Mouse (Mus musculus): ENCODE results near the gene Jagn1.

Gene Jagn1

DNA sequence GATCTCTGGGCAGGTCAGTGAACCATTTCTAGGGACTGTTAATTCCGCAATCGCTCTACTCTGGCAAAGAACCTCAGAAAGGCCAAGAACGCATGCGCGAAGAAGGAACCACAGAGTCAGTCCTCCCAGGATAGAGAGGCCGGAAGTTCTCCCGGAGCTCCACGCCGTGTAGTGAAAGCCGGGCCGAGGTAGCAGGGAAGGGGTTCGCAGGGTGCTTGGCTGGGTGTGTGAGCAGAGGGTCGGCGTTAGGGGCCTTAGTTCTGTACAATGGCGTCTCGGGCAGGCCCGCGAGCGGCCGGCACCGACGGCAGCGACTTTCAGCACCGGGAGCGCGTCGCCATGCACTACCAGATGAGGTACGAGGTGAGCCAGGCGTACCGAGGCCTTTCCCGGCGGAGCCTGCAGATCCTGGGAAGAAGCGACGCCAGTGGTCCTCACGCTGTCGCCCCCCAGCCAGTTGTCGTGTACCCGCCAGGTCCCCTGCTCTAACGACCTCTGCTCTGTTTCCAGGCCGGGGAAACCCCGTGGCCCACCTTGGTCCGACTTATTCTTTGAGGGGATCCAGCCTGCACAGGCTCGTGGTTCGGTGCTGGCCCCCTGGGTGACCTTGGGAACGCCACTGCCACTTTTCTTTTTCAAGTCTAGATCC, at the start of gene Jagn1:
Gene Jagn1 (plus strand): TSS at position 128 of the 649 bp plus-strand sequence.
- DNase-seq = peak; percentile 85

DNA sequence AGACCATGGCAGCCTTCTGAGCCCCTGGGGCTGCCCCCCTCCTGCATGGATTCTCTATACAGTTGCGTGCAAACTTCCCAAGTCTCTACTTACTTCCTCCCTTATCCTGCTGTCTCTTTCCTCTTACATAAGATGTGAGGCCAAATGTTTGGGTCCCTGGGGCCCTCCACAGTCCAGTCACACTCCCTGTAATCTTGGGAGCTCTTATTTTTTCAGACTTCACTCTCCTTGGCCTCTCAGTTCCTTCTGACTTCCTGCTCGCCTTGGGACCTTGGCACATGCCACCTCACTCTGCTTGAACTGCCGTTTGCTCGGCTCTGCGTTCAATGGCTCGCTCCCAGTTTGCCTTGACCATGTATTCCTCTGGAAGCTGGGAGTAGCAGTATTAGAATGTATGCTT, 48.4 kb upstream of the Jagn1 start:
- DNase-seq = no peak

DNA sequence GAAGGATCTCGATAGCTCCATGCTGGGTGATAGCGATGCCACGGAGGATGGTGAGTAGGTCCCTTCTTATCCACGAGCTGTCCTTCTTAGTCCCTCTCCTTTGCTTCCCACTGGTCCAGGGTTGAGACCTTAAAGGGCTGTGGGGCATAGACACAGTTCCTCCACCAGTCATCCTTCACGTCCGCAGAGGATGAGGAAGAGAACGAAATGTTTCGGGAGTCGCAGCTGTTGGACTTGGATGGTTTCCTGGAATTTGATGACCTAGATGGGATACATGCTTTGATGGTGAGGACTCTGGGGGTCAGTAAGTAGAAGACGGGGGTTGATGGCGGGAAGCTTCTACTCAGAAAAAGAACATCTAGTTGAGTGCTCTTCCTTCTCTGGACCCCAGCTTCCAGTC, 47.6 kb upstream of the Jagn1 start:
- no peak for DNase-seq

DNA sequence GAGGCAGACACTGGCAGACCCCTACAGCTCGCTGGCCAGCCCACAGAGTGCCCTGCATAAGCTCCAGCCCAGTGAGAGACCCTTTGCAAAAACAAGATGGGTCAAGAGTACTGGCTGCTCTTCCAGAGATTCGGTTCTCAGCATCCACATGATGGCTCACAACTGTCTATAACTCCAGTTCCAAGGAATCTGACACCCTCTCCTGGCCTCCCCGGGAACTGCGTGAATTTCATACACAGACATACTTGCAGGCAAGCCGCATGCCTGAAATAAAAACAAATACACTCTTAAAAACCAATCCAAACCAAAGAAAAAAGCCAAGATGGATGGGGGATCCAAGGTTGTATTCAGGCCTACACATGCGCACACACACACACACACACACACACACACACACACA, 46.9 kb upstream of the Jagn1 start:
- no peak for DNase-seq

DNA sequence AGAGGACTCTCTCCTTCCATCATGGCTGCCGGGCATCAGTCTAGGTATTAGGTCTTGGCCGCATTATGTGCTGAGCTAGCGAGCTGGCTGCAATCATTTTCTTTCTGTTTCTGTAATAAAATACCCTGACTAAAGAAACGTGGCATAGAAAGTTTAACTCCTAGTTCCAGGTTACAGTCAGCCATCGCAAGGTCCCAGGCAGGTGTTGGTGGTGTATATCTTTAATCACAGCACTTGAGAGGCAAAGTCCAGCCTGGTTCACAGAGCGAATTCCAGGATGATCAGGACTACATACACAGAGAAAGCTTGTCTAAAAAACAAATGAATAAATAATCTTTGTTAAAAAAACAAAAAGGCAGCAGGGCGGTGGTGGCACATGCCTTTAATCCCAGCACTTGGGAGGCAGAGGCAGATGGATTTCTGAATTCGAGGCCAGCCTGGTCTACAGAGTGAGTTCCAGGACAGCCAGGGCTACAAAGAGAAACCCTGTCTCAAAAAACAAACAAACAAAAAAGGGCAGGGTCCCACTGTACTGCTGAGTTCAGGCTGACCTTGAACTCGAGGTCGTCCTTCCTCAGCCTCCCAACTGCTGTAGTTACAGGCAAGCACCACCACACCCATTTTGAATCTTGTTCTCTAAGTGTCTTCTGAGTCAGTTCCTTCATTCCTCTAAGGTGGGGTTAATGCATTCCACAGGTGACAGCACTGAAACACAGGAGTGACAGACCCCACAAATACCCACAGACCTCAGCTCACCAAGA, 45.9 kb upstream of the Jagn1 start:
- DNase-seq = no peak

DNA sequence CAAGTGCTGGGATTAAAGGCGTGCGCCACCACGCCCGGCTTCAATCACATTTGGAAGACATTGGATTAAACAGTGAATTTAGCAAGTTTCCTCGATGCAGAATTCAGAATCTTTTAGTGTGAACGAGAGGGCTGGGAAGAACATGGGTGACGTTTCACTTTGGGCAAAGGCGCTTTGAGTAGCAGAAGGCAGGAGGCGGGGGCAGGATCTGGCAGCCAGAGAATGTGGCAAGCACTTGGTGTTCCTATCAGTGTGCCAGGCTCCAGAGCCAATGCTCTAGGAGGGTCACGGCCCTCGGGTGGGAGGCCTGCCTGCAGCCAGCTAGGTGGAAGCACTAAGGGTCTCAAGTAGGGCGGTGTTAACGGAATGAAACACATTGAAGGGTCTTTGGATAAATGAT, 40.3 kb upstream of the Jagn1 start:
- no peak for DNase-seq

DNA sequence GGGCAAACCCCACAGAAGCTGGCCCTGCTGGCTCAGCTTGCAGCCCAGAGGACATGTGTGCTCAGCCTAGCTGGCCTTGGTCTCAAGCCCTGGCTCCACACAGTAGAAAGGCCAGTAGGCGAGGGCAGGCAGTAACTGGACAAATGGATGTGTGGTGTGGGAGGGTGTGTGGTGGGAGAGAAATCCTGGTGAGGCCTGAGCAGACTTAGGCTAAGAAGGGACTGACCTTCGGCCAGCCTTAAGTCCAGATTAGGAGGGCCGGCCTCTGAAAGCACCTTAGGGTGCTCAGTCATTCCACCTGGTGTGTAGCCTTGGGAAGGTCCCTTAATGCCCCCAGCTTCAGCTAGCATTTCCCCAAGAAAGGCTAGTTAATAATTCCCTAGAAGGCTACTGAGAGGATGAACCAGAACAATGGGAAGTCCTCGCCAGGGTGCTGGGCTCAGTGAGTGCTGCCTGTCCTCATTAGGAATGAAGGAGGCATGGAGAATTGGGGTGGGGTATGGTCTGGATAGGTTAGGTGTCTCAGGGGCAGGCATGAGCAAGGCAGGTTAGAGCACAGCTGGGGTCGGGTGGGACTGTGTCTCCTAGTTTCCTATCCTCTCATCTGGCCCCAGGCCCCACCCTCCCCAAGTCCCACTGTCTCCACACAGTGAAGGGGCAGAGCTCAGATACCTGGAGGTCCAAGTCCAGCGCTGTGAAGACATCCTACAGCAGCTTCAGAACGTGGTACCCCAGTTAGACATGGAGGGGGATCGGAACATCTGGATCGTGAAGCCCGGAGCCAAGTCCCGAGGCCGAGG, 37.5 kb upstream of the Jagn1 start:
- no peak for DNase-seq

DNA sequence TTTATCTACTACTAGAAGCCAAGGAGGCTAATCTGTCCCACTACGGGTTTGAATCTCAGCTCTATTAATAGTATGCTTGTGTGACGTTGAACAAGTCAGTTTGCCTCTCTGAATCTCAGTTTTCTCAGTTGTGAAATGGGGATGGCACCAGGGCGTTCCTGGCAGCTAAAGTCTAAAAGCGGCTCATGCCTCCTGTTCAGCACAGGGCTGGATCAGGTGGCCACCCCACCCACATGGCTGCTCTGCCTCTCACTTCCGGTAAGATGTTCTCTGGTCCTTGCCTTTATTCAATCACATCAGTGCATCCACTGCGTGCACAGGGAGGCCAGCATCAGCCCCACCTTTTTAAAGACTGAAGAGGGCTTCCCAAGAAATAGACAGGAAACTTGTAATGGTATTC, 36.9 kb upstream of the Jagn1 start:
- DNase-seq = no peak

DNA sequence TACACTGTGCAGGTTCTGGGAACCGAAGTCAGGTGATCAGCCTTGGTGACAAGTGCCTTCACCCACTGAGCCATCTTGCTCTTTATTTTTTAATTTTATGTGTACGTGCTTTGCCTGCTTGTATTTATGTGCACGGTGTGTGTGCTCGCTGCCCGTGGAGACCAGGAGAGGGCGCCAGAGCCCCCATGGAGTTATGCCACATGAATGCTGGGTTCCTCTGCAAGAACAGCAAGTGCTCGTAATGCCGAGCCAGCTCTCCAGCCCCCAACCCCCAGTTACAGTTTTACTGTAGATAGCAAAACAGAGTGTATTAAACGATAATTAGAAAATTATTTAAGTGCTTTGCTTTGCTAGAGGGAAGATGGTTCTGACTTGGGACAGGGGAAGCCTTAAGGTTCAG, 35.7 kb upstream of the Jagn1 start:
- DNase-seq = peak; percentile 30

DNA sequence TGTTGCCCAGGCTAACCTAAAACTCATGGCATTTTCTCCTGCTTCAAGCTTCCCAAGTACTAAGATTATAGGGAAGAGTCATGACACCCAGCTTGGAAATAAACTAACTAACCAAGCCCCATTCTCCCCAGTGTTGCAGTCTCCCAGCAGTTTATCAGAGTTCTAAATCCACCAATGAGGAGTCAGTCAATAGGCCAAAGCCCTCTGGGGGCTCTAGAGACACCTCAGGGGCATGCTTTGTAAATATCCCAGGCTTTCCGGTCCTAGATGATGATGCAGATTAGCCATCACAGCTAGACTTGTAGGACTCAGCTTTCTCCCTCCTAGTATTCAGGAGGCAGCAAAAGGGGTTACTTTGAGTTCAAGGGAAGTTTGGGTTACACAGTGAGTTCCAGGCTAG, 32.4 kb upstream of the Jagn1 start:
- no peak for DNase-seq

DNA sequence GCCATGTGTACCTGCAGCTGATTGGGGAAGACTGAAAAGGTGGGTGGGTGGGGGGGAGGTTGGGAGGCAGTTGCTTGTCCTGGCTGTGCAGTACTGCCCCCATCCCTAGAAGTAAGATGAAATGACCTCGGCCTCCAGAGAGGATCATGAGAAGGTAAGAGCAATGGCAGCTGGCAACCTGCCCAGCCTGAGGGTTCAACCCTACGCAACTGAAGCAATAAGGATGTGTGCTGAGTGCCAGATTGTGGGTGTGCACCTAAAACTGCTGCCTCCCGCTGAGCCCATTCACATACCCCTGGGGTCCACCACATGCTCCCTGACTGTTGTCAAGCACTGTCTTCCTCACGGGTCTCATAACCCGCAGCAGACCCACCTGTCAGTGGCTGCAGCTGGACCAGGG, 26.0 kb upstream of the Jagn1 start:
- no peak for DNase-seq

DNA sequence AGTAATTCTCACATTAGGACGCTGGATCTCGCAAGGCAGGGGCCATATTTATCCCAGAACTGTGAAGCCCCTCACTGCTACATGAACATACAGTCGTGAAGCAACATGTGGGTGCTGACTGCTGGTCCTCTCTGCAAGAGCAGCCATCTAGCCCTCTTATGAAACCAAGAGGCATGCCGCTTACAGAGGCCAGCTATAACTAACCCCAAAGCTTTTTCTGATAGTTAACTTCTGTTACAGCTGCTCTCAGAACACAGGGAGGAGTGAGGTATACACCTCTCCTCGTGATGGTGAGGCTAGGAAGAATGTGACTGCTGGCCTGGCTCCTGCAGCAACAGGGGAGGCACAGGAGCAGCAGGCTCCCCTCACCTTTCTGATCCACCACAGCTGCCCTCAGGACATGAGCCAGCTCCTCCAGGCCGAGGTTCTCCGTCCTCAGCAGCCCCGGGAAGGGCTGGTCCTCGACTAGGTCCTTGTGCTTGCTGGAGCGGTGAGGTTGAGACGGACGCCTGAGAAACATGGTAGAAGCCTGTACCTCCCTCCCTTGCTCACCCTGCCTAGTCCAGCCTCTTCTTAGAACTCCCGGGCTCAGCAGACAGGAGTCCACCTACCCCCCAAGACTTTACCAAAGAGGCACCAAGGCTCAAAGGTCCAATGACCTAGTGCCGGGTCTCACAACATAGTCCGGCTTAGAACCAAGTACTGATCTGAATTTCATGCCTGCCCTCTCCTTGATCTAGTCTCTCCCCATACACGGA, 23.7 kb upstream of the Jagn1 start:
- DNase-seq = peak; percentile 26

DNA sequence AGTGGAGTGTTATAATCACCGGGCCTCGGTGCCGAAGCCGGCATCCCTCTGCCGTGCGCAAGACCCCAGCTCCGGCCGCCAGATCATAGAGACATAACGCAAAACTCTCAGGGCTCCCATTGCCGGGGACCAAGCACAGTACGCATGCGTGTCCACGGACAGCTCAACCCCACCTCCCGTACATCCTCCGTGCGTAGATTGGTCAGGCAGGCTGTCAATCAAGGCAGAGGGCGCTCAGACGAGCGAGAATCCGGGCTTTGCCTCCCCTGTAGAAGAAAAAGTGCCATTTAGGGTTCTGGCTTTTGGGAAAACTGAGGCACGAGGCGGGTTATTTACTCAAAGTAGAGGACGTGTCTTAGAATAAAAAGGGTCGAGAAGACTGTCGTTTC, 23.2 kb upstream of the Jagn1 start, which contains the start of gene Rpusd3:
Gene Rpusd3 (minus strand): TSS at position 142 of the 389 bp plus-strand sequence.
- DNase-seq = peak; percentile 100

DNA sequence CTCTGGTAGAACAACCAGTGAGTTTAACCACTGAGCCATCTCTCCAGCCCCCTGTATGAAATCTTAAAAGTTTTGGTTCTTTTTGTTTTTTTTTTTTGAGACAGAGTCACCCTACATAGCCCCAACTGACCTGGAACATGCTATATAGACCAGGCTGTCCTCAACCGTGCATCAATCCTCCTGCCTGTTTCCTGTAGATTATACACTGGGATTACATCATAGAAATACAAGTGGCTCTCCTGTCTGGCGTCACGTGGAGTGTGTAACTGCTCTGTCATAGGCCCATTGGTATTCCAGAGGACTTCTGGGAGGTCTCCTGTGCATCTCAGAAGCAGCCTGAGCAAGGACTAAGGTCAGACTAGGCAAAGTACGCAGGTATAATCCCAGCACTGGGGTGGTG, 19.4 kb upstream of the Jagn1 start:
- DNase-seq = no peak

DNA sequence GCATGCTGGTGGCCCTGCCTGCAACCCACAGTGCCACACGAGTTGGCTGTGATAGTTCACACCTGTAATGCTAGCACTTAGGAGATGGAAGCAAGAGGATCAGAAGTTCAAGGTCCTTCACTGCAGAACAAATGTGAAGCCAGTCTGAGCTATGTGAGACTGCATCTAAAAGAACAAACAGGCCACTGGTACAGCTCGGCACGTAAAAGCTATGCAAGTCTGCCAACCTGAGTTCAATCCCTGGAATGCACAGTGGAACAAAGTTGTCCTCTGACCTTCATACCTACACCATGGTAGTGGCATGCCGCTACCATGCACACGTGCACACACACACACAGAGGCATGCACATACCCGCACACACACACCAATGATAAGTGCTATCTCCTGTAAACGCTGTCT, 18.2 kb upstream of the Jagn1 start:
- DNase-seq = no peak

DNA sequence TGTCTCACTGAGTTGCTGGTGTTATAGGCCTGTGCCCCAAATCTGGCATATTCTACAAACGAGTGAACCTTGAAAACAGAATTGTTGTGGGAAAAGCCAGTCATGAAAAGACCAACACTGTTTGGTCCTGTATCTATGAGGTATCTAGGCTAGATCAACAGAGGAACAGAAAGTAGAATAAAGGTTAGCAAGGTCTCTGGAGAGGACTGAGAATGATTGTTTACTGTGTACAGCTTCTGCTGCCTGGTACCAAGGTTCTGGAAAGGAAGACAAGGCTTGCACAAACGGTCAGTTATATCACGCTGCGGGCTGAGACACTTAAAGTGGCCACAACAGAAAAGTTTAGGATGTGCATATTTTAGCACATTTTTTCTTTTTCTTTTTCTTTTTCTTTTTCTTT, 15.7 kb upstream of the Jagn1 start:
- DNase-seq = no peak

DNA sequence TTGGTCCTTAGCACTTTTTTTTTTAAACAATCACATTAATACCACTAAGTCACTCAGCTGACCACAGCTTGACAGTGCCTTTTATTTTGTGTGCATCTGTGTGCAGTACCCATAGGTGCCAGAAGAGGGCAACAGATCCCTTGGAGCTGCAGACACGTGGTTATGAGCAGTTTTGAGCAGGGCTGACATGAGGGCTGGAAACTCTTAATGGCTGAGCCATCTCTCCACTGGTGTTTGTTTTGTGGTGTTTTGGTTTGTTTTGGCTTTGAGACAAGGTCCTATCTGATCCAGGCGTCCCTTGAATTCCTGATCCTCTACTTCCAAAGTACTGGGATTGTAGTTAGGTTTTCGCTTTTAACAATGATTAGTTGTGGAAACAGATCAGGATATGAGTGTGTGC, 15.0 kb upstream of the Jagn1 start:
- DNase-seq = peak; percentile 46

DNA sequence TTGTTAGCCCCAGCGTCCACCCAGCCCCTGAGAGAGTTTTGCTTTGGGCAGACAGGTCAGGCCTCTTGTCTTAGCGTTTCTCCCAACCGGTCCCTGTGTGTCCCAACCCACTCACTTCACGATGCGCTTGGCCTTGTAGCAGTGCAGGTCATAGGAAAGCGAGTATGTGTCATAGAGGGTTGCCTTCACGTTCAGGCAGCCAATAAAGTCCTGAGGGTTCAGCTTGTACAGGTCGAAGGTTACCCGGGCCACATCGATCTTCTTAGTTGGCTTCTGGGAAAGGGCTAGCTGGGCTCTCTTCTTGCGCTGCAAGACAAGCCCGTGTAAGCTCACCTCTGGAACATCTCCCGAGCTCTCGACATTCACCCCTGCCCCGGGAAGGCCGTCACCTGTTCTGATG, 14.4 kb upstream of the Jagn1 start:
- no peak for DNase-seq

DNA sequence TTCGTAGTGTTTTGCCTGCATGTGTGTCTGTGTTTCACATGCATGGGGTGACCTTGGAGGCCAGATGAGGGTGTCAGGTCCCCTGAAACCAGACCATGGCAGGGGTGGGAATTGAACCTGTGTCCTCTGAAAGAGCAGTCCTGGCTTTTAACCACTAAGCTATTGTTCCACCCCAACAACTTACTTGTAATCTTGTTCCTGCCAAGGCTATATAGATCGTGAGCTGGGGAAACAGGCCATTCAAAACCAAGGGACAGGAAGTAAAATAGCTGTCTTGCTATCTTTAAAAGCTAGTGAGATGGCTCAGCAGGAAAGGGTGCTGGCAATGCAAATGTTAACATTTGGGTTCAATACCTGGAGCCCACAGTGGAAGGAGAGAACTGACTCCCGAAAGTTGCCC, 12.4 kb upstream of the Jagn1 start:
- no peak for DNase-seq

DNA sequence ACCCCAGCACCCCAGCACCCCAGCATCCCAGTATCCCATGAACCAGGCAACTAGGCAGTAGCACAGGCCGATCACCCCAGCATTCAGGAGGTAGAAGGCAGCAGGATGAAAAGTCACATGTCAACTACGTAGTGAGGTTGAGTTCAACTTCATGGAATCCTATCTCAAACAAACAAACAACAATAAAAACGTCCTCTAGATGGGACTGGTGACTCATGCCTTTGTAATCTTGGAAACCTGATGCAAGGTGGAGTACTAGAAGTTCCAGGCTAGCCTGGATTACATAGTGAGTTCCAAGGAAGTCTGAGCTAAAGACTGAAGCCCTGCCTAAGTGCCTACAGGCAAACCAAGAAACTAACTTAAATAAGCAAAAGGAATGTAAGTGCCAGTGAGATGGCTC, 11.5 kb upstream of the Jagn1 start:
- no peak for DNase-seq

DNA sequence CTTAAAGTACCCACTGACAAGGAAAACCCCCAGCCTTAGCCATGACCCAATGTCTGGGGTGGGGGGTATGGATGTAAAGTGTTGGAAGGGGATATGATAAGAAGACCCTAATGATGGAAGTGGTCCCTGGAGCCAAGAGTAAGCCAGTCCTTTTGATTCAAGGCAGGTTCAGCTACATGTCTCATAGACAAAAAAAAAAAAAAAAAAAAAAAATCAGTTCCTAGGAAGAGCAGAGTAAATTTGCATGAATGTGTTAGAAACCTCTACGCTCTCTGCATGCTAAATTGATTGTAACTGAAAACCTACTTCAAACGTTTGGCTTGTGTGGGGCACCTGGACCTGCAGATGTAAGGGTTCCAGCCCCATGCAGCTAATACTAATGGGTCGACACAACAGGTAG, 10.6 kb upstream of the Jagn1 start:
- no peak for DNase-seq

DNA sequence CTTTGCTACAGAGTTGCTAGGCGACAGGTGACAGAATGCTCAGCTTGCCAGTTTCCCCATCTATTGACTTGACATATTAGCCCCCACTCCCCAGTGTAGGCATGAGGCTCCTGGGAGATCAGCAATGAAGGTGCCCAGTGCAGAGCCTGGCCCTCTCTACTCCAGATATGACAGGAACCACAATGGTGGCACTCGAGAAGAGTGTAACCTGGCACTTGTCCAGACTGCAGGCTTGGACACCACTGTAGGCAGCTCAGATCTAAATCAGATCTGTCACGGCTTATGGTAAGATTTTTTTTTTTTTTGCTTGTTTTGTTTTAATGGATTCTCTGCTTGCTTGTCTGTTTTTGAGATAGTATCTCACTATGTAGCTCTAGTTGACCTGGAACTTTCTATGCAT, 8.7 kb upstream of the Jagn1 start:
- no peak for DNase-seq

DNA sequence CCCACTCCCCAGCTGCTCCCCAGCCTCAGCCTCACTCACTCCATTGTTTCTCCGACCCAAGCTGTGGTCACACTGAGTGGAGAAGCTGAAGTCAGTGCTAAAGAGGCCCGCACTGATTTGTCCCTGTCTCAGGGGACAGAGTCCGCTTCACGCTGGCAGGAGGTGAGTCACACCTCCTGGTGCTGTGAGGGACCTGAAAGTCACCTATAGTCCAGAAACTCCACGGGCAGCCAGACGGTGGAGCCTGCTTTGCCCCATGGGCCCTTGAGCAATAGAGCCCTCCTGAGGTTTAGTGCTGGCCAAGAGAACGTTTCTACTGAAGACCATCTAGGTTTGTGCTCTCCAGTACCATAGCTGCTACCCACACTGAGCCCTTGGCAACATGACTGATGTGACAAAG, 7.7 kb upstream of the Jagn1 start:
- DNase-seq = no peak
